Mouse (Mus musculus): ENCODE data around the gene Fam71e1. TPM values are rescaled to one million over a fixed set of nuclear protein-coding genes. Genes with fewer than 3 reads are reported as not detected.

Gene Fam71e1
- polyA plus RNA-seq, 1 experiment from 2014 or later: 28.6 TPM

DNA sequence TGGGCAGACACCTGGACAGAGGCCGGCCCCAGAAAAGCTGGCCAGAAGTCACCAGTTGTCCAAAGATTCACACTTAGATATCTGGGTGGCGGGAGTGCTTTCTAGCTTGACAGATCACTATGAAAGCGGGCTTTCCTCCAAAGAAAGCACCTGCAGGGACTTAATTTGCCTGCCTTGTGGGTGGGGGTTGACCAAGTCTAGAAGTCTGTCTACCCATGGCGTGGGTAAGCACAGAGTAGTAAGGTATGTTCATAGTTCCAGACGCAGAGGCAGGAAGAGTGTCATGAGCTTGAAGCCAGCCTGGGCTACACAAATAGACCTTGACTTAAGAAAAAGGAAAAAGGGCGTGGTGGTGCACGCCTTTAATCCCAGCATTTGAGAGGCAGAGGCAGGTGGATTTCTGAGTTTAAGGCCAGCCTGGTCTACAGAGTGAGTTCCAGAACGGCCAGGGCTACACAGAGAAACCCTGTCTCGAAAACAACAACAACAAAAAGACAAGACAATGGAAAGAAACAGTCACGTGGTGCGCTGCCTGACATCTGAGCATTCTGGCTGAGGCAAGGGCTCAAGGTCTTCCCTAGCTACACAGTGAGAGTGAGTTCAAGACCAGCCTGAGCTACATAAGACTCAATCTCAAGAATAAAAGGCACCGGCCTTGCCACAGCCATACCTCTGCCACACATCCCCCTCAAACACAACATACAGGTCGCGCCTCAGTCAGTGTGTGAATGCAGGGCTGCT, 30.2 kb downstream of the Fam71e1 start:
- no peaks in the 10 kb centered on the region for H3K9me3 ChIP-seq (ENCODE audit: control insufficient read depth, low read length)
- DNase-seq (no peak), ATAC-seq (ENCODE audit: low FRiP score, low TSS enrichment) (no peak)
- no peak overlapping the region for H3K9ac ChIP-seq (replicated peaks; ENCODE audit: low read length)
- peaks cover 32% of the 10 kb centered on the region; the same call in 1 of the 2 replicates for H3K27me3 ChIP-seq (ENCODE audit: control insufficient read depth, insufficient read depth, low read length)
- 88% methylated on average over 14 of the region's 14 CpGs for WGBS
- no peaks in the 10 kb centered on the region for H3K36me3 ChIP-seq (ENCODE audit: control insufficient read depth, insufficient read depth, low read length)
- H3K4me3 ChIP-seq (replicated peaks; ENCODE audit: low read depth, low read length): no peak overlapping the region
- H3K27ac ChIP-seq (replicated peaks; ENCODE audit: low read depth, low read length): no peak overlapping the region
- no peak overlapping the region for H3K4me2 ChIP-seq (ENCODE audit: low read length)
- peaks cover 8% of the 10 kb centered on the region; the same call in 1 of the 2 replicates for H3K4me1 ChIP-seq (ENCODE audit: control insufficient read depth, insufficient read depth, low read length)

DNA sequence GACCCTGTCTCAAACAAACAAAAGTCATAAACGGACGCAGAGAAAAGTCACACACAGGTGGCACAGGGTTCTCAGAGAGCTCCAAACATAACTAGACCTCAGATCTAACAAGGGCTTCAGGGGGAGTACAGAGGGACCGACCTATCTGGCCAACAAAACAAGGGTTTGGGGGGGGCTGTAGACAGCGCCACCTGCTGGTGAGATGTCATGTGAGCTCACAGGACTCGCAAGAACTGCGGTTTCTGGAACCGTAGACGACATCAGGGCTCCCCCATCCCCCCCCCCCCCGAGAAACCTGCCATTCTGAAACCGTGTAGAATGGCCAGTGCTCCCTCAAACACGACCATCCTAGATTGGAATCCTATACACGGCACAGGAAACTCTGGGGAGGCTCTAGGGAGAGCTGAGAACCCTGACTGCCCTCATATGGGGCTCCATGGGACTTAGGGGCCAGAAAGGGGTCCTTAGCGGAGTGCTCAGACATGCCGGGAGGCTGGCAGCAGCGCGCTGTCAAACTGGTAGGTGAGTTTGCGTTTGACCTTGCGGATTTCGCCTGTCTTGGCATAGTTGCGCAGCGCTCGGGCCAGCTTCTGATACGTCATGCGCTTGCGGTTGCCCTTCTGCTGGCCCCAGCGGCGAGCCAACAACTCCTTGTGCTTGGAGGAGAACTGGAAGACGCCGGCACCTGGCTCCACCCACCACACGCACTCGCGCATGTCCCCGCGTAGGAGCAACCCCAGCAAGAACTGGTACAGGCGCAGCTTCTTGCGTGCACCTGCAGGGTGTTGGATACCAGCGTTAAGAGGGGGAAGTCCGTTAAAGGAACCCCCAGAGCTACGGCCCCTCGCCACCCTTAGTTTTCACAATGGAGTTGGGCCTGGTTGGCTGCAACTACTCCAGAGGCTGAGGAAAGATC, 31.4 kb downstream of the Fam71e1 start:
- no peak overlapping the region for H3K27ac ChIP-seq (replicated peaks; ENCODE audit: low read depth, low read length)
- H3K4me3 ChIP-seq (replicated peaks; ENCODE audit: low read depth, low read length): peak overlapping the region; percentile 30
- H3K4me2 ChIP-seq (ENCODE audit: low read length): peak overlapping the region; percentile 64
- no peak for ATAC-seq (ENCODE audit: low FRiP score, low TSS enrichment)
- no peaks in the 10 kb centered on the region for H3K9me3 ChIP-seq (ENCODE audit: control insufficient read depth, low read length)
- peak overlapping the region; percentile 47 for H3K9ac ChIP-seq (replicated peaks; ENCODE audit: low read length)
- H3K27me3 ChIP-seq (ENCODE audit: control insufficient read depth, insufficient read depth, low read length): peaks cover 22% of the 10 kb centered on the region; the same call in 1 of the 2 replicates
- H3K36me3 ChIP-seq (ENCODE audit: control insufficient read depth, insufficient read depth, low read length): no peaks in the 10 kb centered on the region
- WGBS: 5% methylated on average over 40 of the region's 40 CpGs
- peaks cover 6% of the 10 kb centered on the region; the same call in 1 of the 2 replicates for H3K4me1 ChIP-seq (ENCODE audit: control insufficient read depth, insufficient read depth, low read length)
- DNase-seq: peak; percentile 82

DNA sequence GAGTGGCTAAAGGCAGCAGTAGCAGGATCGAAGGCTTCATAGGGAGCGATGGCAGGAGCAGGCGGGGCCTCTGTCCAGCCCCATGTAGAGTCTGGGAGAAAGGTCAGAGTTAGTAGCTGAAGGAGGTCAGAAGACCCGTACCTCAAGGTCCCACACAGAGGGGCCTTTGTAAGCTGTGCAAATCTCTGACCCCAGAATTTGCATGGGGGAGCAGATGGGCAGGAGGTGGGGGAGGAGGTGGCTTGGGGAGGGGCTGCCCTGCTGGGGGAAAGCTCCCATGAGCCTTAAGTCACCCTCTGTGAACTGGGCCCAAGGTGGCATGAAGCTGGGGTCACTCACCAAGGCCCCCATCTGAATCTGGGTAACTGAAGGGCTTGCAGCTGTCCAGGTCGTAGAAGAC, 33.1 kb downstream of the Fam71e1 start:
- 59% methylated on average over 5 of the region's 5 CpGs for WGBS

DNA sequence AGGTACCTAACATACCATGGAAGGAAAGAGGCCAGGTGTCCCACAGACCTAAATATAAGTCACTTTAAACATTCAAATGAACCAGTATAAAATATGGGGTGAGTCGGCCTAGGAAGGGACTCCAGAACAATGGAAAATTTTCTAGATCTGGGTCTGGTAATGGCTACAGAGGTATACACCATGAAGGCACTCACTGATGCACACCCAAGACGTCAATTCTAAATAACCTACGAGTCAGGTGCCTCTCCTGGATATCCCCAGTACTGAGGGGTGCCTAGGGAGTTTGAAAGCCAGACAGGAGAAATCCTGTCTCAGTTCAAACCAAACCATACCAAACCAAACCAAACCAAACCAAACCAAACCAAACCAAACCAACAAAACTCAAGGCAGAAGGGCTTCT, 34.1 kb downstream of the Fam71e1 start:
- no peak overlapping the region for H3K27ac ChIP-seq (replicated peaks; ENCODE audit: low read depth, low read length)
- H3K4me3 ChIP-seq (replicated peaks; ENCODE audit: low read depth, low read length): no peak overlapping the region
- ATAC-seq (ENCODE audit: low FRiP score, low TSS enrichment): no peak
- H3K27me3 ChIP-seq (ENCODE audit: control insufficient read depth, insufficient read depth, low read length): 0 out of 2 replicates have a peak, but pooled peaks cover 5% of the 10 kb centered on the region
- H3K4me1 ChIP-seq (ENCODE audit: control insufficient read depth, insufficient read depth, low read length): peaks cover 6% of the 10 kb centered on the region; the same call in 1 of the 2 replicates
- H3K9ac ChIP-seq (replicated peaks; ENCODE audit: low read length): no peak overlapping the region
- H3K36me3 ChIP-seq (ENCODE audit: control insufficient read depth, insufficient read depth, low read length): 0 out of 2 replicates have a peak, but pooled peaks cover 6% of the 10 kb centered on the region
- no peak for DNase-seq
- no peak overlapping the region for H3K4me2 ChIP-seq (ENCODE audit: low read length)
- H3K9me3 ChIP-seq (ENCODE audit: control insufficient read depth, low read length): no peaks in the 10 kb centered on the region
- 82% methylated on average over 3 of the region's 3 CpGs for WGBS

More for the DNA sequence above, 33.1 kb downstream of the Fam71e1 start:
- H3K27ac ChIP-seq (replicated peaks; ENCODE audit: low read depth, low read length): no peak overlapping the region
- no peak for DNase-seq
- H3K4me2 ChIP-seq (ENCODE audit: low read length): no peak overlapping the region
- no peak overlapping the region for H3K9ac ChIP-seq (replicated peaks; ENCODE audit: low read length)
- 0 out of 2 replicates have a peak, but pooled peaks cover 4% of the 10 kb centered on the region for H3K36me3 ChIP-seq (ENCODE audit: control insufficient read depth, insufficient read depth, low read length)
- ATAC-seq (ENCODE audit: low FRiP score, low TSS enrichment): no peak
- H3K4me1 ChIP-seq (ENCODE audit: control insufficient read depth, insufficient read depth, low read length): peaks cover 6% of the 10 kb centered on the region; the same call in 1 of the 2 replicates
- H3K9me3 ChIP-seq (ENCODE audit: control insufficient read depth, low read length): no peaks in the 10 kb centered on the region
- no peak overlapping the region for H3K4me3 ChIP-seq (replicated peaks; ENCODE audit: low read depth, low read length)
- H3K27me3 ChIP-seq (ENCODE audit: control insufficient read depth, insufficient read depth, low read length): 0 out of 2 replicates have a peak, but pooled peaks cover 9% of the 10 kb centered on the region

DNA sequence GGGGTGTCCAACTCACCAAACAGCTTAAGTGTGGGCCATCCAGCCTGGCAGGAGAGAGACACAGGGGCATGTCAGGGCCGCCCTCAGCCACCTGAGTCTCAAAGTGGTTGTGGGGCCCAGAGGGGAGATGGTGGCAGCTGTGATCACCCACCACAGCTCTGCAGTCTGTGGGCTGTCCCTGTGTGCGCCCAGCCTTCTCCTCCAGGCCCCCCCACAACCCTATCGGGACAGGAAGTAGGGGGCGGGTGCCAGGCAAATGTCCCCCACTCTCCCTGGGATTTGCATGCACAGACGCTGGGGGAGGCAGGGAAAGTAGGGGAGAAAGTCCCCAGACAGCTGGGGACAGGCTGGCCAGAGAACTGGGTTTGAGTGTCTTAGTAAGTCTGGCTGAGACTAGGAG, 34.8 kb downstream of the Fam71e1 start:
- Histone ChIP-seq H3K27me3 (ENCODE audit: control insufficient read depth, insufficient read depth, low read length) (0 out of 2 replicates have a peak, but pooled peaks cover 4% of the 10 kb centered on the region), H3K27ac (replicated peaks; ENCODE audit: low read depth, low read length) (no peak overlapping the region), H3K4me2 (ENCODE audit: low read length) (no peak overlapping the region), H3K4me3 (replicated peaks; ENCODE audit: low read depth, low read length) (no peak overlapping the region), H3K4me1 (ENCODE audit: control insufficient read depth, insufficient read depth, low read length) (peaks cover 6% of the 10 kb centered on the region; the same call in 1 of the 2 replicates), H3K36me3 (ENCODE audit: control insufficient read depth, insufficient read depth, low read length) (peaks cover 13% of the 10 kb centered on the region; the same call in 1 of the 2 replicates), H3K9ac (replicated peaks; ENCODE audit: low read length) (no peak overlapping the region), H3K9me3 (ENCODE audit: control insufficient read depth, low read length) (no peaks in the 10 kb centered on the region)
- no peak for ATAC-seq (ENCODE audit: low FRiP score, low TSS enrichment)
- DNase-seq: no peak
- WGBS: 59% methylated on average over 5 of the region's 5 CpGs

DNA sequence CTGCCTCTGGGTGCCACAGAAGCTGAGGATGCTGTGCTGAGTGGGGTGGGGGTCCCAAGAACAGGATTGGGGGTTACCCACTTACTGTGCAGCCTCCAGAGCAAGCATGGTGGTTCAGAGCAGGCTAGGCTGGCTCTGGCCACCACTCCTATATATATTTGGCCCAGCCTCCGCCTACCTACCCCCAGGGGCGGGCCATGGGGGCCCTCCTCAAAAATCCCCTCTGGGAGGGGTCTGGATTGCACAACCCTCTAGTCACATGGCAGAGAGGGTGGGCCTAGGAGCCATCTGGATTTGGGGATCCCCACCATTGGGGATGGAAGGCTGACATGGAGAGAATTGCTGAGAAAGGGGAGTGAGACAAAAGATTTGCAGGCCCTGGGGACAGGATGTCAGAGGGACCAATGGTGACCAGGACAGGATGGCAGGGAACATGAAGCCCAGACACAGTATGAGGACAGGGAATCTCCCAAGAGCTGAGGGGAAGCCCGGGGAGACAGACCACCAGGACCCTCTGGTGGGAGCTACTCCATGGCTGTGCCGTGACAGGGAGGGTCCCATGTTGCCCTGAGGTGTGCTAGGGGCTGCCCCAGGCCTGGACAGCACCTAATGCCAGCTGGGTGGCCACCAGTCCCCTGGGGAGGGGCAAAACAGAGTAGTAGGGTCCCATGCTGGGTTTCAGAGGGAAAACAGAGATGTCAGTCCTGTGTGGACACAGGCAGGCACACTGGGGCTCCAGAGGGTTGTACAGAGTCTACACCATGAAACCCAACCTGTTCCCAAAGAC, 35.8 kb downstream of the Fam71e1 start, which contains the start of gene Spib:
Gene Spib (minus strand): TSS at position 126 of the 787 bp plus-strand sequence.
- ATAC-seq (ENCODE audit: low FRiP score, low TSS enrichment): no peak
- DNase-seq: no peak
- Histone ChIP-seq H3K27me3 (ENCODE audit: control insufficient read depth, insufficient read depth, low read length) (0 out of 2 replicates have a peak, but pooled peaks cover 4% of the 10 kb centered on the region), H3K27ac (replicated peaks; ENCODE audit: low read depth, low read length) (no peak within 1 kb of the TSS), H3K4me1 (ENCODE audit: control insufficient read depth, insufficient read depth, low read length) (peaks cover 6% of the 10 kb centered on the region; the same call in 1 of the 2 replicates), H3K36me3 (ENCODE audit: control insufficient read depth, insufficient read depth, low read length) (peaks cover 20% of the 10 kb centered on the region), H3K9me3 (ENCODE audit: control insufficient read depth, low read length) (no peaks in the 10 kb centered on the region), H3K4me3 (replicated peaks; ENCODE audit: low read depth, low read length) (no peak within 1 kb of the TSS), H3K4me2 (ENCODE audit: low read length) (no peak within 1 kb of the TSS), H3K9ac (replicated peaks; ENCODE audit: low read length) (no peak within 1 kb of the TSS)
- 85% methylated on average over 4 of the region's 4 CpGs for WGBS

DNA sequence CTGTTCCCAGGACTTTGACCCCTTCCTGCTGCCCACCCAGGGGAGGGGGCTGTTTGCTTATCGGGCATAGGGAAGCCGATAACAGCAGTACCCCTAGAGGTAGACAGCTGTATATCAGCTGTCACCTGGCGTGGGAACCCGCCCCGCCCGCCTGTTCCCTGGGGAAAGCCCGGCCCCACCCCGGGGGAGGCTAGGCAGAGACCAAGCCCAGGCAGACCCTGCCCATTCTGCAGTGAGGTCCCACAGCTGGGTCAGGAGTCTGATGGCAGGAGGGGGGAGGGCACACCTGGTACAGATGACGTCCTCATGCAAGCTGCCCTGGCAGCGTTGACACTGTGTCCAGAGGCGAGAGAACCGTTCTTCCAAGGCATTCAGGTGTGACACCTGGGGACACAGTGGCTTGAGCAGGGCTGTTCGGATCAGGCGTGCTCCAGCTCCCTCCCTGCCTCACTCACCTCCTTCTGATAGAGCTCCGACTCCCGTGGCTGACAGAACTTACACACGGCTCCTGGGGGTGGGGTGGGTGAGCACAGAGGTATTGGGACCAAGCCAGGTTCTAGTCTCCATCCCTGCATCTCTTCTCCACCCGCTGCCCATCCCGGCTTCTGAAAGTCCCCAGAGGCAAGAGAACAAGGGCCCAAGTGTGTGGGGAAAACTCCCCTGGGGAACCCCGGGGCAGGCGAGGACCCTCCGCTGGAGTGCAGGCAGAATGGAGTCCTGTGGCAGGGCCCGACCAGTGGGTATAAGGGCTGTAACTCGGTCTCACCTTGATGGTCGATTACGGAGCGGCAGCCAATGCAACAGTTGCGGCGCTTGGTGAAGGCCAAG, 36.8 kb downstream of the Fam71e1 start:
- Histone ChIP-seq H3K27me3 (ENCODE audit: control insufficient read depth, insufficient read depth, low read length) (0 out of 2 replicates have a peak, but pooled peaks cover 4% of the 10 kb centered on the region), H3K4me2 (ENCODE audit: low read length) (no peak overlapping the region), H3K9ac (replicated peaks; ENCODE audit: low read length) (no peak overlapping the region), H3K27ac (replicated peaks; ENCODE audit: low read depth, low read length) (no peak overlapping the region), H3K4me1 (ENCODE audit: control insufficient read depth, insufficient read depth, low read length) (peaks cover under 1% of the 10 kb centered on the region; the same call in 1 of the 2 replicates), H3K4me3 (replicated peaks; ENCODE audit: low read depth, low read length) (no peak overlapping the region), H3K9me3 (ENCODE audit: control insufficient read depth, low read length) (no peaks in the 10 kb centered on the region), H3K36me3 (ENCODE audit: control insufficient read depth, insufficient read depth, low read length) (peaks cover 28% of the 10 kb centered on the region)
- WGBS: 90% methylated on average over 29 of the region's 29 CpGs
- DNase-seq (no peak), ATAC-seq (ENCODE audit: low FRiP score, low TSS enrichment) (no peak)
